Mouse (Mus musculus) spleen, postnatal 4 days (tissue): ENCODE measurements at regions not wholly inside any gene's neighbourhood (a gene's known extent, or its start where the extent isn't known, plus 50 kb on each side); places are given as distances from the start of the nearest gene placed in this dataset.

Experiments
- DNase-seq, 2 experiments: peaks; one replicate each; pipeline ENCODE4 v3.0.0; 2022; ENCODE audit warnings: low spot score in 2 of 2

- DNase-seq: no peak
Observed at GRCm38 (mm10) chr12:70628384-70629365, 175.8 kb downstream of the Tmx1 start.

DNA sequence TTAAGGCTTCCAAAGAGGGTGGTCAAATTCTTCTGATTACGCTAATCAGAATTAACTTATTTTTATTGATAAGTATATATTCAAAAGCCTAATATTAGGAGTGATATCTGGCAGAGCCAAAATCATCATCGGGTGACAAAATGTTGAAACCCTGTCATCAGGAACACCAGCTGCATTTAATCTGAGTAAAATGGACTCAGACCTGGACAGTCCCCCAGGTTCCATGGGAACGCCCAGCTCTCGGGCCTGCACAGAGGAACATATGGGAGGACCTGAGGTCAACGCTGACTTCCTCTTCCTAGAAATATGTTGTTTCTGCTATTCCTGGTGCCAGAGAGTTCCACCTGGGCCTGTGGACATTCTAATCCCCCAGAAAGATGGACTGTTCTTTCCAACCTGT, 176.5 kb downstream of the Tmx1 start:
- DNase-seq: no peak

DNA sequence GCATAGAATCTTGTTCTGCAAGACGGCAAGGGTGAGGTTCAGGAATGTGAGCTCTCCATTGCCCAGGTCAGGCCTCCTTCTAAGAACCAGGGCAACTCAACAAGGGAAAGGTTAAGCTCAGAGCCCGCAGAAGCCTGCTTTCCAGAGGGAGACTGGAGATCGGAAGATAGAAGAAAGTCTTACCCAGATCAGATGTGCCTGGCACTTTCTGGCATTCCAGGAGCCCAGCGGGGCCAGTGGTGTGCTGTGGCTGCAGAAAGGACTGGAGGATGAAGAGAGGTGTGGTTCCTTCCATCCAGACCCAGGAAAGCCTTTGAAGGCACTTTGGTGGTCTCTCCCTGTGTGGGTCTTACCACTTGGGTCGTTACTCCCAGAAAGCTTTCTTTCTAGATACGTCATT, 178.4 kb downstream of the Tmx1 start:
- no peak for DNase-seq

- no peak for DNase-seq
Observed at GRCm38 (mm10) chr12:70633194-70633593, 180.3 kb downstream of the Tmx1 start.

GRCm38 (mm10) chr12:70633622-70634365, 180.9 kb downstream of the Tmx1 start:
- DNase-seq: no peak

DNA sequence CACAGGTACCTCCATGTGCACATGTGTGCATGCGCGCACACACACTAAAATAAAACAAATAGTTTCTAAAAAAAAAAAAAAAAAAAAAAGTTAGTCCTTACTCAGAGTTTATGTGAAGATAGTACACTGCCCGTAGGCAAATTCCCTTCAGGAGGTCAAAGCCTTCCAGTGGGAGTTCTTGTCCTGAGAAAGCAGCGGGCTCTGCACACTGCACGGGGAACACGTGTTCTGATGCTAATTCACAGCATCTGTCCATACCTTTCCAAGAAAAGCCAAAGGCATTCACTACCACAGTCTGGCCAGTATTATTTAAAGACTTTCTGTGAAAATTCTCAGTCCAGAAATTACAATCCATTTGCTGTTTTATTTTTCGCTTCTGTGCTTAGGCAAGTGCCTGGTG, 183.1 kb downstream of the Tmx1 start:
- DNase-seq: no peak

DNA sequence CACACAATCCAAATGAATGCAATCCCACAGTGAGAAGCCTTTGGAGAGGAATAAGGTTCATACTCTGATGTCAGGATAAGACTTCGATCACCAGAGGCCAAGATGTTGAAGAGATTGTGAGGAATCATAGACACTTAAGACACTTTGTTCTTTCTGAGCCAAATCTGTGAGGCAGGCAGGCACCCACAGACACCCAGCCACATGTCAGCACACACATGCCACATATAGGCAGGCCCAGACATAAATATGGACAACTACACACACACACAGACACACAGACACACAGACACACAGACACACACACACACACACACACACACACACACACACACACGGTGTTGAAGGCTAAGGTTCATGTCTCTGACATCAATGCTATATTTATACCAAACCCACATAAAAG, 185.1 kb upstream of the Frmd6 start:
- DNase-seq: no peak

GRCm38 (mm10) chr12:70644910-70645309, 180.4 kb upstream of the Frmd6 start:
- no peak for DNase-seq

DNA sequence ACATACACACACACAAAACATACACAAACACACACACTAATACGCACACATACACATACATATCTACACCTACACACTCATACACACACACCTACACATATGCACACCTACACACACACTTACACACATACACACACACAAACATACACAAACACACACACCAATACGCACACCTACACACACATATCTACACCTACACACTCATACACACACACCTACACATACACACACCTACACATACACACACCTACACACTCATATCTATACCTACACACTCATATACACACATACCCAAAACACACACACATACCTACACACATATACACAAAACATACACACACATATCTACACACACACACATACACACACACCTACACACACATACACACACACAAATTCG, 179.9 kb upstream of the Frmd6 start:
- DNase-seq: no peak

- DNase-seq: no peak
Observed at GRCm38 (mm10) chr12:70647516-70647915, 177.8 kb upstream of the Frmd6 start.

- DNase-seq: no peak
Observed at GRCm38 (mm10) chr12:70648179-70648811, 177.0 kb upstream of the Frmd6 start.

GRCm38 (mm10) chr12:70648812-70649188, 176.5 kb upstream of the Frmd6 start:
- no peak for DNase-seq

- DNase-seq: no peak
Observed at GRCm38 (mm10) chr12:70649691-70650090, 175.6 kb upstream of the Frmd6 start.

- DNase-seq: no peak
Observed at GRCm38 (mm10) chr12:70650470-70650869, 174.8 kb upstream of the Frmd6 start.

GRCm38 (mm10) chr12:70652751-70653150, 172.6 kb upstream of the Frmd6 start:
- DNase-seq: no peak

DNA sequence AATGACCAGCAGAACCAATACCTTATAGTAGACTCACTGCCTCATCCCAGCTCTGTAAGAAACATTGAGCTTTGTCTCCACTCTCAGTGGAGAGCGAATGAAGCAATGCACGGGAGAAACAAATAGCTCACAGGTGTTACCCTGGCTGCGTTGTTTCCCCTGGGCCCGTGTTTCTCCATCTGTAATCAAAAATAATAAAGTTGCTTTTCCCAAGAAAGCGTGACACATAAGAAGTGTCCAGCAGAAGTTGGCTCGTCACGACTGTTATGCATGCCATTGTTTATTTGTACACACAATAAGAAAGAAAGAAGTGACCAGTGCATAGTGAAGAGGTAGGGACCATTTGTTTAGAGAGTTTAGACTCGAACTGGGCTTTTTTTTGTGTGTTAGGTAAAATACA, 171.3 kb upstream of the Frmd6 start:
- no peak for DNase-seq

DNA sequence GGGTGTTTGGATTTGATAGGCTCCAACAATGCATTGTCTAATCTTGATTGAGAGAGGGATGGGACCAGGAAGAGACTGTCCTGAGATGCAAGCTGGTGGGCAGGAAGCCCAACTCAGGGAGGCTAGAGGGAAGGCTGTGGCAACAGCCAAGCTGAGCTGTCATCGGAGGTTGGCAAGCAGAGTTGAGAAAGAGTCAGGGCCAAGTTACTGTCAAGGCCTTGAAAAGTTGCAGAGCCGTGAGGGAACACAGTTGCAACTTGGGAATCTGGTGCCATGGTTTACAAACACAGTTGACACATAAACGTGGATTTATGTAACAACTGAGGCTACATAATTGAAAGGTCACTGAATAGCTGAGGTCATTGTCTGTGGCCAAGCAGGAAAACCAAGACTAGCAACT, 170.8 kb upstream of the Frmd6 start:
- no peak for DNase-seq

- no peak for DNase-seq
Observed at GRCm38 (mm10) chr12:70655411-70655811, 169.9 kb upstream of the Frmd6 start.

DNA sequence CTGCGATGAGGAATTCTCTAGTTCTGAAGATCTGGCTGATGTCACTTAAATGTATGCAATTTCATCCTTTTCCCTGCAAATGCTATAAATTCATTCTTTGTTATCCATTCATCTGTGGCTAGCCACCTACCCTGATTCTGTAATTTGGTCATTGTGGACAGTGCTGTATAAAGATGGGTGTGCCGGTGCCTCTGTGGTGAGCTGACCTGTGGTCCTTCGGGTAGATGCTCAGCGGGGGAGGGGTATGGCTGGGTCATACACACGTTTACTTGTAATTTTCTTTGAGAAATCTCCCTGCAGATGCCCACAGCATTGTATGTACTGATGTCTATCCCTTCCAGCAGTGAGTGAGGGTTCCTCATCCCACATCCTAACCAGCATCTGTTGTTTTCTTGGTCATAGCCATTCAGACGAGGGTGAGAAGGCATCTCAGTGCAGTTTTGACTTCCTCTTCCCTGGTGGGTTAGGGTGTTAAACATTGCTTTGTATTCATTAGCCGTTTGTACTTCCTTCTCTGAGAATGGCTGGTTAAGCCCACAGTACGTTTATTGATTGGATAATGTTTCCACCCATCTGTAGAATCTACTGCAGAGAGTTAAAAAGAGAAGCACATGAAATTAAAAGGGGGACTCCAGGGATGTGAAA, 169.3 kb upstream of the Frmd6 start:
- DNase-seq: no peak

DNA sequence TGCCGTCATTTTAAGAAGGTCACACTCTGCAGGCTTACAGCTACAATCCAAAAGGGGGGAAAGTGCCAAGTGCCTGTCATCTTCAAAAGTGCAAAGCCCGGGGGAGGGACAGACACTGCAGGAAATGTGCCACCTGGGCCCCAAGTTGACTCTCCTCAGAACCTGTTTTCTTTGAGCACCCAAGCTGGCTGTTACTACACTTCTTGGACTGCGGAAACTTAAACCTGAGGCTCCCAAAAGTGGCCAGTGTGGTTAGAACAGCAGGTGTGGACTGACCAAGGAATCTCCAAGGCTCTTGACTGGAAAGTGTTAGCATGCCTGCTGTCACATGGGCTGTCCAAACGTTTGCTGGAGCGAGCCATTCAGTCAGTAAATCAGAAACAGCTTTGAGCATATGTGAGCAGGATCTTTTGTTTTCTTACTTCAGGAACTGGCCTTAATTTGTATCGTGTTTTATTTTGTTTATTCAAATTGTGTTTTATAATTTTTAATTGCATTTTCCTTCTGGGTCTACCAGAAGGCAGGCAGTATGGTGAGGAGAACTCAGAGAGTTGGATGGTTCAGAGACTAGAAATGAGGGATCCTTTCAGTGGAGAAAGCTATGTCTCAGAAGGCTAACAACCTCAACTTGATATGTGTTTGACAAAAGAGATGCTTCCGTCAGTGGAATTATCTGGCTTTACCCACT, 168.4 kb upstream of the Frmd6 start:
- no peak for DNase-seq

- no peak for DNase-seq
Observed at GRCm38 (mm10) chr12:70657493-70657810, 167.9 kb upstream of the Frmd6 start.

DNA sequence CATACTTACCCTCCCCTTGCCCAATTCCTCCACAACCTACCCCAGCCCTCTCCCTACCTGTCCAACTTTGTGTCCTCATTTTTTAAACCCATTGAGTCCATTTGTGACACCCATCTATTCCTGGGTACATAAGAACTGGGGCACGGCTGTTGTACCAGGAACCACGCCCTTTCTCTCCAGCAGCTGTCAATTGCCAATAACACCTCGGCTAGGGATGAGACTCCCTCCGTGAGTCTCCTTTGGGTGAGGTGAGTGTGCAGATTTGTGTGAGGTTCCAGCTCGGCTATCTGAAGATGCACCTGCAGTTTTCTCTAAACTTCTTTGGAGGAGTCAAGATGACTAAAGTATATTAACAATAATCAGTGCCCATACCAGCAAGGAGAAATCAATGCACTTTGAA, 167.2 kb upstream of the Frmd6 start:
- no peak for DNase-seq
